Mouse (Mus musculus) forebrain, embryonic 14.5 days (tissue): Measurements from ENCODE around the gene Slc5a9. TPM values are rescaled to one million over a fixed set of nuclear protein-coding genes. Genes with fewer than 3 reads are reported as not detected.
A peak's percentile ranks its signal among the peaks of the same experiment; 100 is the strongest.

Source experiments
- ATAC-seq: fragments of 200-750 bp; cut with Nextera tagmentation; 2 replicates; pipeline ENCODE4 v1.8.0; 2017; ENCODE audit warnings: mild to moderate bottlenecking, moderate library complexity
- DNase-seq: peaks from one replicate; pipeline ENCODE4 v3.0.0-alpha.2; 2015; ENCODE audit warnings: low spot score
- H3K27ac ChIP-seq: fragments of 300-500 bp; sonication (generic); 2 replicates; pipeline ENCODE4 v1.5.1; 2014; ENCODE audit warnings: low read depth, mild to moderate bottlenecking, control low read depth, low read length, moderate library complexity
- H3K27me3 ChIP-seq: fragments of 300-500 bp; sonication (generic); replicated peaks from 2 replicates; pipeline ENCODE4 v1.6.1; 2014; ENCODE audit warnings: low read length, control low read depth, mixed read lengths; ENCODE audit not compliant: control insufficient read depth, insufficient read depth
- H3K36me3 ChIP-seq: fragments of 300-500 bp; sonication (generic); 2 replicates; pipeline ENCODE4 v1.6.1; 2014; ENCODE audit warnings: low read length, control low read depth; ENCODE audit not compliant: control insufficient read depth, insufficient read depth
- H3K4me1 ChIP-seq: fragments of 300-500 bp; sonication (generic); 2 replicates; pipeline ENCODE4 v1.6.1; 2014; ENCODE audit warnings: antibody characterized with exemption, low read length, control low read depth; ENCODE audit not compliant: control insufficient read depth, insufficient read depth
- H3K4me2 ChIP-seq: fragments of 300-500 bp; sonication (generic); 2 replicates; pipeline ENCODE4 v1.6.1; 2014; ENCODE audit warnings: mild to moderate bottlenecking, control low read depth, low read length
- H3K4me3 ChIP-seq: fragments of 300-500 bp; sonication (generic); 2 replicates; pipeline ENCODE4 v1.5.1; 2014; ENCODE audit warnings: low read depth, low read length, control low read depth
- H3K9ac ChIP-seq: fragments of 300-500 bp; sonication (generic); 2 replicates; pipeline ENCODE4 v1.6.1; 2014; ENCODE audit warnings: mild to moderate bottlenecking, low read length, control low read depth, moderate library complexity
- H3K9me3 ChIP-seq: fragments of 300-500 bp; sonication (generic); replicated peaks from 2 replicates; pipeline ENCODE4 v1.6.1; 2016; ENCODE audit warnings: low read length, control low read depth, mixed read lengths; ENCODE audit not compliant: control insufficient read depth
- WGBS: fragments of 180-500 bp; shearing (Covaris S2); extraction: QIAGEN DNeasy Blood & Tissue Kit; methylation state at CpG from one replicate; pipeline ENCODE4 v1.1.7; 2014; 5-methylcytosine and 5-hydroxymethylcytosine counted together
- polyA plus RNA-seq: library from polyadenylated mRNA; unstranded; fragments of >200 nt; fragmentation: Nextera tagmentation; extraction: Ambion mirVana; gene quantifications from 2 replicates; pipeline ENCODE4 v1.2.1, GENCODE M21; 2014

The Slc5a9 gene
- polyA plus RNA-seq, 1 experiment from 2014 or later, result not detected

DNA sequence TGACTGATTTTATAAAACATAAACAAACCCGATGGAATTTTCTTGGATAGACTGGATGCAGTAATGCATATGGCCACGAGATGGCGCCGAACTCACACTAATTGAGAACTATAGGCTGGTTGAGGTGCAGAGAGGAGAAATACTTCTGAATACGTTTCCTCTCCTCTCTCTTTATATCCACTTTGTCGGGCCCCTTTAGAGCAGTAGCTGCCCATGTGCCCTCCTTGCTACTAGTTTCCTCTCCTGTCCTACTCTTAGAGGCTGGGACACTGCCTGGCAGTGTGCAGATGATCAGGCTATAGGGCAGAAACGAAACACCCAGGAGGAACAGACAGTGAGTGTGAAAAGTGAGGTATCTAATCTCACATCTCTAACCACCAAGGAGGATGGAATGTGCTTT, 16.7 kb downstream of the Slc5a9 start:
- Histone ChIP-seq H3K4me1 (no peaks in the 10 kb centered on the region), H3K9ac (no peak overlapping the region), H3K4me3 (no peak overlapping the region), H3K27me3 (no peaks in the 10 kb centered on the region), H3K27ac (no peak overlapping the region), H3K4me2 (no peak overlapping the region), H3K9me3 (no peaks in the 10 kb centered on the region), H3K36me3 (no peaks in the 10 kb centered on the region)
- DNase-seq, result peak; percentile 76
- WGBS, result 14% methylated on average over 7 of the region's 7 CpGs
- peak; percentile 83; the same call in 1 of the 2 replicates for ATAC-seq

DNA sequence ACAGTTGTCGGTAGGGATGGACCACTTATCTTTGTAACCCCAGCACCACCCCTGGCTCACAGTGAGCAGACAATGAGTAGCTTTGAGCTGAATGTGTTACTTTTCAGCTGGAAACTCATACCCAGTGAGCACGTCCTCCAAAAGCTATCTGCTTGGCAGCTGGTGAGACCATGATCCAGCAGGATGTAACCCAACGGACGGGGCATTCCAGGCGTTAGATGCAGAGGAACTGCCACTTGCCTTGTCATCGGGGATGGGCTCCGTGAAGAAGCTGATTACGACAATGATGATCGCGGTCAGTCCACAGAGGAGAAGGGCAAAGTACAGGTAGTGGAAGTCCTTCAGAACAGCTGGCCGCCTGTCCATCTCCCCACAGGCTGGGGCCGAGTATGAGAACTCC, 19.2 kb downstream of the Slc5a9 start:
- H3K27ac ChIP-seq, result no peak overlapping the region
- H3K9me3 ChIP-seq, result no peaks in the 10 kb centered on the region
- 89% methylated on average over 12 of the region's 12 CpGs for WGBS
- no peaks in the 10 kb centered on the region for H3K27me3 ChIP-seq
- ATAC-seq (no peak), DNase-seq (no peak)
- H3K4me2 ChIP-seq, result no peak overlapping the region
- H3K4me3 ChIP-seq, result no peak overlapping the region
- no peak overlapping the region for H3K9ac ChIP-seq
- H3K36me3 ChIP-seq, result no peaks in the 10 kb centered on the region
- no peaks in the 10 kb centered on the region for H3K4me1 ChIP-seq

DNA sequence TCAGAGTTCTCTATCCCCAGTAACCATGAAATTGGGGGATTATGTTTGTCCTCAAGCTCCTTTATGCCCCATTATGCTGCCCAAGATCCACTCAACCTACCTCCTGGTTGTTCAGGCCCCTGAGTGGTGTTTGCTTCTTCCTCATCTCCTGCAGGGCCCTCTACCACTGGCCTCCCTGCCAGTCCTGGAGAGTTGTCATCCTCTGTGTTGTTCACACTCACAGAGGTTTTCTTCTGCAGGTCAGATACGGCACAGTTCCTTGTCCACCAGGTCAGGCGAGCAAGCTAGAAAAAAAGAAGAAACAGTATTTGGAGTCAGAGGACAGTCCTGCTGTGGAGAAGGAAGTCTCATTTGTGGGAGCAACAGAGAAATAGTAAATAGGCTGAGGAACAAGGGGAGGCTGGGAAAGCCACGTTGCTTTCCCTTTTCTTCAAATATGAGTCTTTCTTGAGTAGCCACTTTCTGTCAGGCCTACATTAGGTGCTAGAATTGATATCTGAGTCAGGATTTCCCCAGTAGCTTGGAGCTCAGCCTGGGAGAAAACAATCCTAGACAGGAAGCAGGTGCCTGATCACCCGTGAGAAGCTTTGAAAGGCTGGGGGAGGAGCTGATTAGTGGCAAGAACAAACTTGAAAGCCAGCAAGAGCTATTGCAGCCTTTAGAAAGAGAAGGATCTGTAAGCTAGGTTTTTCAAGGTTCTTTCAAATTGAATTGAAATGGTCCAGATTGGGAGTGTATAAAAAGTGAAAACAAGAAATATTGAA, 22.4 kb downstream of the Slc5a9 start:
- no peaks in the 10 kb centered on the region for H3K27me3 ChIP-seq
- no peak for DNase-seq

DNA sequence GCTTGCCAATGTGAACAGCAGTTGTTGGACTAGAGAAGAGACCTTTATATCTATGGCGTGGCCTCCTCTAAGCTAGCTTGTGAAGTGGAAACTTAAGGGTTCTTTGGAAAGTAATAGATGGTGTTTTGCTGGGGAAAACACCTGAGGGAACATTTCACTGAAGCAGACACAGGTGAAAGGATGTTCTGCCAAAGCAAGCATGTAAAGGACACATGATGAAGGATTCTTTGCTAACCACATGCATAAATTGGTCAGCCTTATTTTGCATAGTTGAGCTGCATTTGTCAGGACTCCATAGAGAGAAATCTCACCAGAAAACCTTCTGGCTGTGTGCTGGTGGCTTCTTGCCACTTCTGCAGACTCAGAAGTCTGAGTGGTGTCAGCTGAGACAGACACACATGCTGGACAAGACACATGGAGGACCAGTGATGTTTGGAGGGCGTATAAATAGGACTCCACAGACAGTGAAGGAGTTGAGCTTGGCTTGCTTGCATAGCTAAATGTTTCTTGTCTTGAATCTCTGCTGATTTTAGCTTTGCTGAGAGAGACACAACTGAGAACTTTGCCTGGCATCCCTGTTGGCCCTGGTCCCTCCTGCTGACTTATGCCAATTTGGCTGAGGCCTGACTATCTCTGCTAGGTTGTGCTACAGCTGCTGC, 34.8 kb downstream of the Slc5a9 start:
- Histone ChIP-seq H3K27ac (no peak overlapping the region), H3K9ac (no peak overlapping the region), H3K4me1 (no peaks in the 10 kb centered on the region), H3K4me3 (no peak overlapping the region), H3K9me3 (no peaks in the 10 kb centered on the region), H3K27me3 (no peaks in the 10 kb centered on the region), H3K36me3 (no peaks in the 10 kb centered on the region), H3K4me2 (no peak overlapping the region)
- ATAC-seq (no peak), DNase-seq (peak; percentile 24)
- WGBS, result 76% methylated on average over 2 of the region's 2 CpGs

More for the DNA sequence above, 22.4 kb downstream of the Slc5a9 start:
- Histone ChIP-seq H3K4me1 (no peaks in the 10 kb centered on the region), H3K27ac (no peak overlapping the region), H3K9ac (no peak overlapping the region), H3K4me3 (no peak overlapping the region), H3K36me3 (no peaks in the 10 kb centered on the region), H3K4me2 (no peak overlapping the region), H3K9me3 (no peaks in the 10 kb centered on the region)
- 45% methylated on average over 4 of the region's 4 CpGs for WGBS
- no peak for ATAC-seq

DNA sequence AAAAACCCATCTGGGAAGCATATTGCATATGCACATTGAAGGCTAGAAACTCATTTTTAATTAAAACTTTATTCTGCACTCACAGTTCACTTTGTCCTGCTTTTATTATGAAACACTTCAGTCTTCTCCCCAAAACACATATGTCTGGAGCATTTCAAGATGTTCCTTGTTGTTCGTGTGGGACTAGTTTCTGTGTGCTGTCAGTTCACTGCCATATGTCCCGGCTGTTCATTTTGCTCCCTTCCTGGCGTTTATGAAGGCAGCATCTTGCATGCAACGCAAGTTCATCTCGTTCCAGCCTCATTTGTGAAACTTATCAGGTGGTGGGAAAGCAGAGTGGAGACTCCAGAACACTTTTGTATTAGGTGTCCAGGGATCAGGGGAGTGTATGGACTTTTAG, 36.0 kb downstream of the Slc5a9 start:
- Histone ChIP-seq H3K27ac (no peak overlapping the region), H3K27me3 (no peaks in the 10 kb centered on the region), H3K36me3 (no peaks in the 10 kb centered on the region), H3K4me3 (no peak overlapping the region), H3K9ac (no peak overlapping the region), H3K4me2 (no peak overlapping the region), H3K9me3 (no peaks in the 10 kb centered on the region), H3K4me1 (no peaks in the 10 kb centered on the region)
- ATAC-seq, result no peak
- peak; percentile 61 for DNase-seq
- WGBS, result 77% methylated on average over 5 of the region's 5 CpGs

DNA sequence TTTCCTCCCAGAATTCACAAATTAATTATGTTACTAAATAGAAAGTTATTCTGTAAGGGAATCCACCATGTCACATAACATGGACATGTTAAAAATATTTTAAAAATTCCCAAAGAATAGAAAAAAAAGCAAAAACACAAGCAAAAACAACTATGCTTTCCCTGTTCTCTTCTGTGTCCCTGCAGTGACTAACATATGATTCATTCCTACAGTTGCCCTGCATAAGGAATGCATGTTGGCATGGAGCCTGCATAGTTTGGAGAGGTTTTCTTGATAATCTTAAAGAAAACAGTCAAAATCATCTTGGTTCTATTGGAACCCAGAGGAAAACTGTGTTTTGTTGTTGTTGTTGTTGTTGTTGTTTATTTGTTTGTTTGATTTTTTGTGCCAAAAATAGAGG, 50.1 kb downstream of the Slc5a9 start:
- Histone ChIP-seq H3K36me3 (no peaks in the 10 kb centered on the region), H3K4me3 (no peak overlapping the region), H3K9ac (no peak overlapping the region), H3K9me3 (no peaks in the 10 kb centered on the region), H3K27me3 (no peaks in the 10 kb centered on the region), H3K4me2 (no peak overlapping the region), H3K4me1 (no peaks in the 10 kb centered on the region), H3K27ac (no peak overlapping the region)
- ATAC-seq (no peak), DNase-seq (no peak)

DNA sequence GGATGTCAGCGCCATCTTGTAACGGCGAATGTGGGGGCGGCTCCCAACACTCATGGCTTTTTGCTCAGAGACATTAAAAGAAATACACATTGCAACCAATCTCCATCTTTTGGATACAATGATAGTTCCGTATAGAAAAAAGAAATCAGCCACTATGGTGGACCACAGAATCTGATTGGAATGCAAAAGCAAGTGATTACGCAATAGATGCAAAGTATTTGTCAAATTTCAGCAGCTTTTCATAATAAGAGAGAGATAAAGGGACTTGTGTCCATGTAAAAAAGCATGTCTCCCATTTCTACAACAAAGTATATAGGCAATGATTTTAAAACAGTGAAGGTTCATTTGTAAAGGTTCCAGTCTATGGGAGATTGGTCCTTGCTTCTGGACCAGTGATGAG, 63.8 kb downstream of the Slc5a9 start:
- DNase-seq (no peak), ATAC-seq (no peak)
- H3K4me2 ChIP-seq, result no peak overlapping the region
- no peaks in the 10 kb centered on the region for H3K4me1 ChIP-seq
- WGBS, result 98% methylated on average over 6 of the region's 6 CpGs
- no peaks in the 10 kb centered on the region for H3K9me3 ChIP-seq
- no peaks in the 10 kb centered on the region for H3K27me3 ChIP-seq
- no peaks in the 10 kb centered on the region for H3K36me3 ChIP-seq
- no peak overlapping the region for H3K27ac ChIP-seq
- no peak overlapping the region for H3K4me3 ChIP-seq
- H3K9ac ChIP-seq, result no peak overlapping the region

Other genes with a start within 250 kb of the Slc5a9 start
- 10.4 and 11.0 TPM in 2 replicates for gene Spata6, start 182.9 kb downstream of the Slc5a9 start, polyA plus RNA-seq
- gene Skint8, start 16.5 kb upstream of the Slc5a9 start, polyA plus RNA-seq, result not detected in 2 replicates
- not detected in 2 replicates for gene Skint7, start 70.0 kb upstream of the Slc5a9 start, polyA plus RNA-seq
- gene Skint1, start 103.4 kb upstream of the Slc5a9 start, polyA plus RNA-seq, result not detected in 2 replicates
- gene Skint4, start 169.1 kb upstream of the Slc5a9 start, polyA plus RNA-seq, result not detected in 2 replicates